Mouse (Mus musculus) natural killer cell, adult 2 months (primary cell): ENCODE results near the gene Trem3.

Experiments
- DNase-seq, 2 experiments: peaks; one replicate each; pipeline ENCODE4 v3.0.0; 2022; ENCODE audit warnings: low spot score in 2 of 2

Trem3 gene

DNA sequence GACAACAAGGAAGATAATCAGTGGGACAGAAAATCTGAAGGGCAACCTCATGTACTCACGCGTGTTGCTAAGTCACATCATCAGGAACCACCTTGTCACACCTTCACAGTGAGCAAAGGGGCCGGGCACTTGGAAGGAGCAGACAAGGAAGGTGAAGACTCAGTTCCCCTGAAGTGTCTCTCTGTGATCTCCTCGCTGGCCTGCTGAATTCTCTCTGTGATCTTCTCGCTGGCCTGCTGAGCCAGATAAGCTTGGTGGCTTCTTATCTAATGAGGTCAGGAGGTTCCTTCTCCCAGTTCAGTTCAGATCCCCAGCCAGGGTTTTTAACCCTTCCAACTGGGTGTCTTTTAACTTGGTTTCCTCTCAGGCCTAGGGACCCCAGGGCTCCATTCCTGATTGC, 24.6 kb downstream of the Trem3 start:
- no peak for DNase-seq

- no peak for DNase-seq
Measured at GRCm38 (mm10) chr17:48272598-48272997, 25.0 kb downstream of the Trem3 start.

DNA sequence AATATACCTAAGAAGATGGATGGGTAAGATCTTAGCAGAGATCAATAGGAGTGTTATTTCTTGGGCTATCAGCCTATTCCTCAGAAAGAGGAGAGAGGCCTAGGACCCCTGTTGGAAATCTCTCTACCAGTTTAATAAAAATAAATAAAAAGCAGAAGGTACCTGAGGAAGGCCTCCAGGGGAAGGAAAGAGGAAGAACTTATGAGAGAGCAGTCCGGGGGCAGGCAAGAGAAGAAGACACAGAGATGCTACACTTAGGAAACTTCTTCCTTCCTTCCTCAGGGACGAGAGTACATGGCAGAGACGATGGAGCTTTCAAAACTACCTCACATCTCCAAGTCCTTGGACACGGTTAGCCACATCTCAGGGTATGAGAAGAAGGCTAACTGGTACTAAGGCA, 26.5 kb downstream of the Trem3 start:
- no peak for DNase-seq

DNA sequence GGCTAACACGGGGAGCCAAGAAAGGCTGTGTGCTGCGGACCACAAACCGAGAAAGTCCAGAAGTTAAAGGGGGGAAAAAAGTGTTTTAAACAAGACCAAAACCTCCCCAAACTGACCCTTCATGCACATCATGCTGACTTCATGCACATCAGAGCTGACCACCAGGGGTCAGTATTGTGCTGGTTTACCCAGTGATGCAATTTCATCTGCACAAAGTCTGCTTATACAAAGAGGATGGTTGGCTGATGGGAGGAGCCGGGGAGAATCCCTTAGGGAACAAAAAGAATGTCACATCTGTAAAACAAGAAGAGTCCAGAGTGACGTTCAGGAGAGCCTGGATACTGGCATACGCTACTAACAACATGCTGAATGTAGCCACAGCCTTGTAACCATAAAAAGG, 27.3 kb downstream of the Trem3 start:
- DNase-seq: peak; percentile 69 to 82

DNA sequence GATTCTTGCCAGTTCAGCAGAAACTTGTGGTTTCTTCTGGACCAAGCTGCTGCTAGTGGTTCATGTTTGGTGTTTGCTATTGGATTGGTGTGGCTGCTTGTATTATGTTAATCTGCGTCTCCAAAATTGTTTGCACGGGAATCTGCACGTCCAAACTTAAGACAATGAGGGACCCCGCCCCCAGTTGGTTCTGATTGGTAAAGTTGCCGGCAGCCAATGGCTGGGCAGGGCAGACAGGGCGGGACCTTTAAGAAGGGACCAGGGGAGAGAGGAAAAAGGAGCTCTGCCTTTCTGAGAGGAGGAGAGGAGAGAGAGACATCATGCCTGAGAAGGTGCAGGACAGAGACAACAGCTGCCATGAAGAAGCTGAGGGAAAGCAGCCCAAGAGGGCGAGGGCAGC, 28.2 kb downstream of the Trem3 start:
- no peak for DNase-seq

DNA sequence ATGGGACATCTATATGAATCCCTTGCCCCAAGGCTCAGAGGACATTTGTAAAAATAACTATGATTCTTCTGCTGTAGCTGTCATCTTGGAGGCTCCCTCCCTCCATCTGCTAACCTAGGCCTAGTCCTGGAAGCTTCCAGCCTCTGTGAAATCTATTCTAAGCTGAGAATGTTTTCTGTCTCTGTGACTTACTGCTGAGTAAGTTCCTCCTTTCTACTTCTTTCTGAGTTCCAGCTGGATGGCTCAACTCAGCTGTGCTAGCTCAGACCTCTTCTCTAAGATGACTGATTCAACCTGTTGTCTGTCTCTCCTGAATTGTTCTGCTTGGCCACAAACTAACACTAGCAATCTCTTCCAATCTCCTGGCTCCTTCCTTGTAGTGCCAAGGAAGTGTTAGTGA, 30.8 kb downstream of the Trem3 start:
- peak in 1 of 2 experiments; percentile 9 for DNase-seq

- no peak for DNase-seq
Measured at GRCm38 (mm10) chr17:48279002-48279401, 31.4 kb downstream of the Trem3 start.

- no peak for DNase-seq
Measured at GRCm38 (mm10) chr17:48280943-48281738, 33.6 kb downstream of the Trem3 start.

- DNase-seq: no peak
Measured at GRCm38 (mm10) chr17:48281739-48282085, 34.1 kb downstream of the Trem3 start.

GRCm38 (mm10) chr17:48286765-48287164, 39.2 kb downstream of the Trem3 start:
- DNase-seq: no peak

DNA sequence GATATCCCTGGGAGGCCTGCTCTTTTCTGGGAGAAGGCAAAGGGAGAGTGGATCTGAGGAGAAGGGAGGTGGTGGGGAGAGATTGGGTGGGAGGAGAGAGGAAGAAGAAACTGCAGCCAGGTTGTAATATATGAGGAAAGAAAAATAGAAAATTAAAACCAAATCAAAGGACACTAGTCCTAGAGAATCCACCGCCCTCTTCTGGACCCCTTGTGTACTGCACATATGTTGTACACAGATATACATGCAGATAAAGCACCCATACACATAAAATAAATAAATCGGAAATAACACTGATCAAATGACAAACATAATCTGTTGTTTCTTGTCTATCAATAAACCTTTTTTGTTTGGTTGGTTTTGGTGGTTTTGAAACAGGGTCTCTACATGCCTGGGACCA, 39.7 kb downstream of the Trem3 start:
- peak in 1 of 2 experiments; percentile 37 for DNase-seq

DNA sequence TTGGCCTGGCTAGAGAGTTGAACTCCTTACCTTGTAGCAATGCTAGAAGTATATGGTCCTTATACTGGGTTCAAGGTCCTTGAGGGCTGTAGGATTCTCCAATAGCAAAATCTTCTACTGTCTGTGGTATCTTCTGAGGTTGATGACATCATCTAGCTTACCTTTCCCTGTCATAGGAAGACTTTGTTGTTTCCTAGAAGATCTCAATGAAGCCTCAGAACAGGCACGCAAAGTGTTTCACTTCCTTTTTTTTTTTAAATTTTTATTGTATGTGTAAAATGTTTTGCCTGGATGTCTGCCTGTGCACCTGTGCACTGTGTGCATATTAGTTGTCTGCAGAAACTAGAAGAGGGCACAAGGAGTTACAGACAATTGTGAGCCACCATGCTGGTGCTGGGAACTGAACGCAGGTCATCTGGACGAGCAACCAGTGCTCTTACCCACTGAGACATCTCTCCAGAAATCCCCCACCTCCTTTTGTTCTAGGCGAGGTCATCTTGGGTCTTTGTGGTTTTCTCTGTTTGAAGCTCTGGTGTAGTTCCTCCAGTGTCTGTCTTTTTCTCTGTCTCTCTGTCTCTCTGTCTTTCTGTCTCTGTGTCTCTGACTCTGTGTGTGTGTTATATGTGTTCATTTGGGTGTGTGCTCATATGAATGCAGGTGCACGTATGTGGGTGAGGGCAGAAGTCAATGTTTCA, 46.1 kb downstream of the Trem3 start:
- peak in 1 of 2 experiments; percentile 44 for DNase-seq

- peak in 1 of 2 experiments; percentile 14 for DNase-seq
Measured at GRCm38 (mm10) chr17:48299203-48299602, 51.6 kb downstream of the Trem3 start, which contains the start of gene Treml2. Gene Treml2, plus strand, starts transcription at chr17:48299498.

DNA sequence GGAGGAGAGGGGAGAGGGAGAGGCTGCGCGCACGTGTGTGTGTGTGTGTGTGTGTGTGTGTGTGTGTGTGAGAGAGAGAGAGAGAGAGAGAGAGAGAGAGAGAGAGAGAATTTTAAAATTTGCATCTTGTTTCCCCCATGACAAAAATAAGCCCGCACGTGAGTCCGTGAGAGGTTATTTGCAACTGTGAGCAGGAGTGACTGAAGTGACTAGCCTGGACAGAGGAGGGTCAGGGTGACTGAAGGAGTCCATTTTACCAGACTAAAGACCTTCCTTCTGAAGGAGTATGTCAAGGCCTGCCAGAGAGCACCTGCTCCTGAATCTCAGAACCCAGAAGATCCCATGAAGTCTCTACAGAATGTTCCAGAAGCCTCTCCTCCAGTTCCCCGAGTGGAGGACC, 52.2 kb downstream of the Trem3 start:
- DNase-seq: peak in 1 of 2 experiments; percentile 76

GRCm38 (mm10) chr17:48300199-48300598, 52.6 kb downstream of the Trem3 start:
- DNase-seq: peak in 1 of 2 experiments; percentile 83

GRCm38 (mm10) chr17:48300861-48301260, 53.3 kb downstream of the Trem3 start:
- peak; percentile 53 to 64 for DNase-seq

DNA sequence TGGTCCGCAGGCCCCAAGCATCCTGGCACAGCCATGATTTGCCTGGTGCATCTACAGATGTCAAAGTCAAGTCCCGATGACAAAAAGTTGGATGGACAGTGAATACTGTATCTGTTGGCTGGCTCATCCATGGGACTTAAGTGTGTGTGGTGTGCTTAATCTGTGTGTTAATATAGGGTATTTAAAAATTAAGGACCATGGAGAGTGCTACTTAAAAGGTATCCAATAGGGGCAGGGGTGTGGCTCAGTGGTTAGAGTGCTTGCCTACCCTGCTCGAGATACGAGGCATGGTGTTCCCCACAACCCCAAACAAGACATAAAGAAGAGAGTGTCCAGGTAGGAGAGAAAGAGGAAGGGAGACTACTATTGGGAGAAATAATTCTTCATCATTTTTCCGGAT, 54.2 kb downstream of the Trem3 start:
- DNase-seq: no peak
